19 mouse cellular contexts compared by ENCODE assay signal in genomic region chr7:43490861-43491260, GRCm38 (mm10). TPM values are rescaled to one million over a fixed set of nuclear protein-coding genes. Genes with fewer than 3 reads are reported as not detected.
A peak's percentile ranks its signal among the peaks of the same experiment; 100 is the strongest.
DNase-seq lines count a peak whose midpoint lies in the region; ATAC-seq and TF ChIP-seq lines count a peak whose summit lies in the region.
"Had no signal": no experiment of that assay in that cellular context is flagged by ENCODE, and none has a peak within 500 bp of the region (broad histone marks: within the 10 kb centered on the region; RNA-seq: fewer than 3 reads in every experiment).

No protein-coding gene starts in this region.

- ATAC-seq in stomach, embryonic 15.5 days (ENCODE audit: insufficient read depth, low FRiP score, low read depth), result no peak
- ATAC-seq in stomach, postnatal 0 days (ENCODE audit: low FRiP score, low TSS enrichment), result no peak
- 0 out of 2 replicates have a peak, but pooled peaks have one; percentile 5 for ATAC-seq in hindbrain, embryonic 11.5 days (ENCODE audit: low FRiP score)
- ATAC-seq in midbrain, embryonic 13.5 days, result peak; percentile 31
- ATAC-seq in activated CD4-positive, CD25-positive, alpha-beta regulatory T cell, adult 4 months, result no peak
- ATAC-seq: inflammation-experienced regulatory T-cells, adult 6 months had no signal

- TF ChIP-seq CTCF in stomach, postnatal 0 days (IDR thresholded peaks at IDR 0.05; ENCODE audit: low read depth), result no peak
- TF ChIP-seq CTCF in layer of hippocampus, adult 2 months (conservative IDR thresholded peaks at IDR 0.05), result no peak

- peaks cover 16% of the 10 kb centered on the region; the same call in 1 of the 2 replicates for H3K27me3 ChIP-seq in stomach, embryonic 15.5 days (replicated peaks)
- H3K27me3 ChIP-seq in stomach, postnatal 0 days (ENCODE audit: control insufficient read depth, insufficient read depth, low read length), result no peaks in the 10 kb centered on the region
- no peaks in the 10 kb centered on the region for H3K27me3 ChIP-seq in hindbrain, embryonic 11.5 days (ENCODE audit: control insufficient read depth, insufficient read depth, low read length)
- H3K27me3 ChIP-seq in midbrain, embryonic 13.5 days, result no peaks in the 10 kb centered on the region

- no peak overlapping the region for H3K4me3 ChIP-seq in stomach, embryonic 15.5 days (replicated peaks)
- no peak overlapping the region for H3K4me3 ChIP-seq in stomach, postnatal 0 days (ENCODE audit: low read depth, low read length)
- no peak overlapping the region for H3K4me3 ChIP-seq in hindbrain, embryonic 11.5 days (ENCODE audit: low read depth, low read length)
- H3K4me3 ChIP-seq in midbrain, embryonic 13.5 days (replicated peaks), result peak overlapping the region; percentile 77
- no peak overlapping the region for H3K4me3 ChIP-seq in layer of hippocampus, adult 2 months

- 0 out of 2 replicates have a peak, but pooled peaks cover 3% of the 10 kb centered on the region for H3K4me1 ChIP-seq in stomach, embryonic 15.5 days
- H3K4me1 ChIP-seq in stomach, postnatal 0 days (replicated peaks; ENCODE audit: control insufficient read depth, insufficient read depth), result no peaks in the 10 kb centered on the region
- H3K4me1 ChIP-seq in hindbrain, embryonic 11.5 days (replicated peaks; ENCODE audit: control insufficient read depth, insufficient read depth, low read length), result no peaks in the 10 kb centered on the region
- H3K4me1 ChIP-seq in midbrain, embryonic 13.5 days (replicated peaks), result peaks cover 24% of the 10 kb centered on the region

- H3K9me3 ChIP-seq in stomach, embryonic 15.5 days, result no peaks in the 10 kb centered on the region
- no peaks in the 10 kb centered on the region for H3K9me3 ChIP-seq in stomach, postnatal 0 days (ENCODE audit: control insufficient read depth, low read length)
- H3K9me3 ChIP-seq in hindbrain, embryonic 11.5 days (ENCODE audit: control insufficient read depth, low read length), result no peaks in the 10 kb centered on the region
- H3K9me3 ChIP-seq in midbrain, embryonic 13.5 days, result no peaks in the 10 kb centered on the region
- H3K9me3 ChIP-seq: heart, embryonic 12.5 days had no signal

- H3K4me2 ChIP-seq in stomach, embryonic 15.5 days, result 0 out of 2 replicates have a peak overlapping the region, but pooled peaks have one; percentile 67
- H3K4me2 ChIP-seq in stomach, postnatal 0 days (replicated peaks; ENCODE audit: low read depth), result no peak overlapping the region
- no peak overlapping the region for H3K4me2 ChIP-seq in hindbrain, embryonic 11.5 days (replicated peaks; ENCODE audit: low read depth, low read length)
- H3K4me2 ChIP-seq in midbrain, embryonic 13.5 days (replicated peaks), result peak overlapping the region; percentile 65

- intact Hi-C loops in heart, postnatal 25 days (cut with DNase I), result no loop called here

- 59% methylated on average over 9 of the region's 9 CpGs for WGBS in stomach, embryonic 15.5 days
- 57% methylated on average over 9 of the region's 9 CpGs for WGBS in stomach, postnatal 0 days
- WGBS in hindbrain, embryonic 11.5 days, result 68% methylated on average over 9 of the region's 9 CpGs
- 74% methylated on average over 9 of the region's 9 CpGs for WGBS in midbrain, embryonic 13.5 days

- H3K9ac ChIP-seq in stomach, embryonic 15.5 days, result no peak overlapping the region
- H3K9ac ChIP-seq in stomach, postnatal 0 days (ENCODE audit: low read length), result no peak overlapping the region
- no peak overlapping the region for H3K9ac ChIP-seq in hindbrain, embryonic 11.5 days (ENCODE audit: low read depth, low read length)
- H3K9ac ChIP-seq in midbrain, embryonic 13.5 days (replicated peaks), result 0 out of 2 replicates have a peak overlapping the region, but pooled peaks have one; percentile 95

- H3K27ac ChIP-seq in stomach, embryonic 15.5 days, result no peak overlapping the region
- no peak overlapping the region for H3K27ac ChIP-seq in stomach, postnatal 0 days (replicated peaks)
- no peak overlapping the region for H3K27ac ChIP-seq in hindbrain, embryonic 11.5 days (ENCODE audit: low read depth, low read length)
- H3K27ac ChIP-seq in midbrain, embryonic 13.5 days, result no peak overlapping the region
- no peak overlapping the region; the same call in 1 of the 2 replicates for H3K27ac ChIP-seq in layer of hippocampus, adult 2 months
- H3K27ac ChIP-seq: kidney, postnatal 0 days had no signal

- no peak for TF ChIP-seq EP300 in stomach, postnatal 0 days (optimal IDR thresholded peaks at IDR 0.05)

- no peaks in the 10 kb centered on the region for H3K36me3 ChIP-seq in stomach, embryonic 15.5 days
- no peaks in the 10 kb centered on the region for H3K36me3 ChIP-seq in stomach, postnatal 0 days (ENCODE audit: control insufficient read depth, insufficient read depth, low read length)
- H3K36me3 ChIP-seq in hindbrain, embryonic 11.5 days (ENCODE audit: control insufficient read depth, insufficient read depth, low read length), result no peaks in the 10 kb centered on the region
- H3K36me3 ChIP-seq in midbrain, embryonic 13.5 days, result no peaks in the 10 kb centered on the region
- H3K36me3 ChIP-seq: heart, embryonic 12.5 days had no signal

- DNase-seq in stomach, postnatal 0 days (ENCODE audit: low spot score), result no peak
- DNase-seq in hindbrain, embryonic 11.5 days (ENCODE audit: low spot score), result no peak
- no peak for DNase-seq in layer of hippocampus, adult 2 months (ENCODE audit: low spot score in 2 of 2)
- no peak for DNase-seq in heart, postnatal 25 days (ENCODE audit: low spot score)
- DNase-seq: adrenal gland, postnatal 14 days had no signal

RNA-seq across cellular contexts. Expression of gene Iglon5, which starts 1.0 kb away (rescaled TPM):
- polyA plus RNA-seq in stomach, embryonic 15.5 days (2015; fragmentation: Nextera tagmentation; extraction: Ambion mirVana), result 0.49 and 0.55 TPM in 2 replicates
- polyA plus RNA-seq in stomach, postnatal 0 days (2015; fragmentation: Nextera tagmentation; extraction: Ambion mirVana), result 0.34 and 0.35 TPM in 2 replicates
- polyA plus RNA-seq in hindbrain, embryonic 11.5 days (2014; fragmentation: Nextera tagmentation; extraction: Ambion mirVana), result 2.7 and 2.9 TPM in 2 replicates
- 6.3 and 7.5 TPM in 2 replicates for polyA plus RNA-seq in midbrain, embryonic 13.5 days (2015; fragmentation: Nextera tagmentation; extraction: Ambion mirVana)
- total RNA-seq in layer of hippocampus, adult 2 months (2021), result 10 to 100 TPM; 24.8 TPM
- under 1 TPM; 0.13 to 0.22 TPM for total RNA-seq in heart, postnatal 25 days (2021)
- not detected for polyA plus RNA-seq in activated CD4-positive, CD25-positive, alpha-beta regulatory T cell, adult 4 months (2017; shearing (Covaris generic))
- total RNA-seq: megakaryocyte-erythroid progenitor cell, adult 5-6 weeks had no signal
- polyA plus RNA-seq: lung, postnatal 0 days had no signal

RNA-seq across cellular contexts. Expression of gene 4931406B18Rik, which starts 14.9 kb away (rescaled TPM):
- not detected in 2 replicates for polyA plus RNA-seq in stomach, embryonic 15.5 days (2015; fragmentation: Nextera tagmentation; extraction: Ambion mirVana)
- 0.02 TPM in 1 of 2 replicates, not detected in the other for polyA plus RNA-seq in stomach, postnatal 0 days (2015; fragmentation: Nextera tagmentation; extraction: Ambion mirVana)
- polyA plus RNA-seq in hindbrain, embryonic 11.5 days (2014; fragmentation: Nextera tagmentation; extraction: Ambion mirVana), result not detected in 2 replicates
- 0.04 TPM in 1 of 2 replicates, not detected in the other for polyA plus RNA-seq in midbrain, embryonic 13.5 days (2015; fragmentation: Nextera tagmentation; extraction: Ambion mirVana)
- not detected for total RNA-seq in layer of hippocampus, adult 2 months (2021)
- total RNA-seq in heart, postnatal 25 days (2021), result not detected
- polyA plus RNA-seq in activated CD4-positive, CD25-positive, alpha-beta regulatory T cell, adult 4 months (2017; shearing (Covaris generic)), result not detected
- total RNA-seq: adrenal gland, postnatal 14 days; gastrocnemius, postnatal 14 days; layer of hippocampus, postnatal 25 days; liver, adult 2 months; megakaryocyte-erythroid progenitor cell, adult 5-6 weeks had no signal
- polyA plus RNA-seq: heart, embryonic 12.5 days; inflammation-experienced regulatory T-cells, adult 6 months; kidney, postnatal 0 days; liver, adult 2 months; lung, postnatal 0 days; Patski; stomach, embryonic 16.5 days; urinary bladder, adult 2 months had no signal

RNA-seq across cellular contexts. Expression of gene Vsig10l, which starts 27.9 kb away (rescaled TPM):
- polyA plus RNA-seq in stomach, embryonic 15.5 days (2015; fragmentation: Nextera tagmentation; extraction: Ambion mirVana), result 6.0 and 7.7 TPM in 2 replicates
- 36.1 and 40.5 TPM in 2 replicates for polyA plus RNA-seq in stomach, postnatal 0 days (2015; fragmentation: Nextera tagmentation; extraction: Ambion mirVana)
- 2.6 and 2.8 TPM in 2 replicates for polyA plus RNA-seq in hindbrain, embryonic 11.5 days (2014; fragmentation: Nextera tagmentation; extraction: Ambion mirVana)
- 7.8 and 10.3 TPM in 2 replicates for polyA plus RNA-seq in midbrain, embryonic 13.5 days (2015; fragmentation: Nextera tagmentation; extraction: Ambion mirVana)
- 1 to 10 TPM; 1.5 to 2.2 TPM for total RNA-seq in layer of hippocampus, adult 2 months (2021)
- 1 to 10 TPM in 1 of 2 experiments, under 1 TPM in 1; 0.81 to 1.8 TPM for total RNA-seq in heart, postnatal 25 days (2021)
- polyA plus RNA-seq in activated CD4-positive, CD25-positive, alpha-beta regulatory T cell, adult 4 months (2017; shearing (Covaris generic)), result 1 to 10 TPM; 1.2 to 4.3 TPM

RNA-seq across cellular contexts. Expression of gene Gm45233, which starts 46.9 kb away (rescaled TPM):
- polyA plus RNA-seq in stomach, embryonic 15.5 days (2015; fragmentation: Nextera tagmentation; extraction: Ambion mirVana), result 0.96 and 1.1 TPM in 2 replicates
- 0.34 and 0.46 TPM in 2 replicates for polyA plus RNA-seq in stomach, postnatal 0 days (2015; fragmentation: Nextera tagmentation; extraction: Ambion mirVana)
- polyA plus RNA-seq in hindbrain, embryonic 11.5 days (2014; fragmentation: Nextera tagmentation; extraction: Ambion mirVana), result 0.31 TPM in 1 of 2 replicates, not detected in the other
- 0.48 TPM in 1 of 2 replicates, not detected in the other for polyA plus RNA-seq in midbrain, embryonic 13.5 days (2015; fragmentation: Nextera tagmentation; extraction: Ambion mirVana)
- under 1 TPM in 1 of 2 experiments, not detected in 1; 0.90 TPM for total RNA-seq in layer of hippocampus, adult 2 months (2021)
- under 1 TPM; 0.39 to 0.61 TPM for total RNA-seq in heart, postnatal 25 days (2021)
- polyA plus RNA-seq in activated CD4-positive, CD25-positive, alpha-beta regulatory T cell, adult 4 months (2017; shearing (Covaris generic)), result not detected
- total RNA-seq: liver, adult 2 months; megakaryocyte-erythroid progenitor cell, adult 5-6 weeks had no signal
- polyA plus RNA-seq: heart, embryonic 12.5 days; inflammation-experienced regulatory T-cells, adult 6 months; lung, postnatal 0 days had no signal

RNA-seq across cellular contexts. Expression of gene Etfb, which starts 47.0 kb away (rescaled TPM):
- polyA plus RNA-seq in stomach, embryonic 15.5 days (2015; fragmentation: Nextera tagmentation; extraction: Ambion mirVana), result 353 and 355 TPM in 2 replicates
- polyA plus RNA-seq in stomach, postnatal 0 days (2015; fragmentation: Nextera tagmentation; extraction: Ambion mirVana), result 513 and 521 TPM in 2 replicates
- polyA plus RNA-seq in hindbrain, embryonic 11.5 days (2014; fragmentation: Nextera tagmentation; extraction: Ambion mirVana), result 192 and 206 TPM in 2 replicates
- 142 TPM in 2 replicates for polyA plus RNA-seq in midbrain, embryonic 13.5 days (2015; fragmentation: Nextera tagmentation; extraction: Ambion mirVana)
- 10 to 100 TPM; 72.9 to 76.6 TPM for total RNA-seq in layer of hippocampus, adult 2 months (2021)
- 1,000 to 10,000 TPM; 1,293 to 1,340 TPM for total RNA-seq in heart, postnatal 25 days (2021)
- 100 to 1,000 TPM; 235 to 271 TPM for polyA plus RNA-seq in activated CD4-positive, CD25-positive, alpha-beta regulatory T cell, adult 4 months (2017; shearing (Covaris generic))

Comparison
In these comparisons a context has a peak if more than half of its experiments do, and no peak if none do; other contexts are left out.
1. H3K4me2 ChIP-seq: peak in stomach, embryonic 15.5 days (single experiment) and midbrain, embryonic 13.5 days (single experiment); none in stomach, postnatal 0 days (single experiment) and hindbrain, embryonic 11.5 days (single experiment).
2. ATAC-seq: peak in hindbrain, embryonic 11.5 days (single experiment) and midbrain, embryonic 13.5 days (single experiment); none in stomach, embryonic 15.5 days (single experiment), stomach, postnatal 0 days (single experiment) and activated CD4-positive, CD25-positive, alpha-beta regulatory T cell, adult 4 months (single experiment).